Mouse (Mus musculus) olfactory bulb, adult 2 months (tissue): ENCODE data around the gene Stk24. TPM values are rescaled to one million over a fixed set of nuclear protein-coding genes. Genes with fewer than 3 reads are reported as not detected.

Experiments
- H3K27ac ChIP-seq: fragments of 200-500 bp; 2 replicates; pipeline ENCODE4 v1.5.1; 2012; ENCODE audit warnings: low read depth, low read length; ENCODE audit not compliant: insufficient read depth
- H3K4me1 ChIP-seq: fragments of 200-500 bp; 2 replicates; pipeline ENCODE4 v1.6.1; 2012; ENCODE audit warnings: low read length; ENCODE audit not compliant: control insufficient read depth, insufficient read depth
- H3K4me3 ChIP-seq: fragments of 200-500 bp; 2 replicates; pipeline ENCODE4 v1.5.1; 2012; ENCODE audit warnings: mild to moderate bottlenecking, low read depth, low read length, moderate library complexity; ENCODE audit not compliant: insufficient read depth
- CTCF ChIP-seq: fragments of 200-500 bp; IDR thresholded peaks from 2 replicates; pipeline ENCODE4 v1.5.1; 2012; ENCODE audit warnings: low read depth, mild to moderate bottlenecking, low read length, moderate library complexity; ENCODE audit not compliant: insufficient read depth
- POLR2A ChIP-seq: fragments of 200-500 bp; IDR thresholded peaks from 2 replicates; pipeline ENCODE4 v1.6.1; 2012; ENCODE audit warnings: mild to moderate bottlenecking, low read depth, low read length, moderate library complexity; ENCODE audit not compliant: insufficient read depth
- WGBS: fragments of 180-500 bp; shearing (Covaris S2); methylation state at CpG from one replicate; pipeline ENCODE4 v1.1.7; 2018; 5-methylcytosine and 5-hydroxymethylcytosine counted together
- polyA plus RNA-seq: library from polyadenylated mRNA; stranded (reverse); fragments of >200 nt; gene quantifications from 2 replicates; pipeline ENCODE4 v1.2.4, GENCODE M21; 2012; ENCODE audit warnings: low replicate concordance; ENCODE audit not compliant: missing spikeins, insufficient read depth, insufficient read length

Stk24 gene
- polyA plus RNA-seq, 1 experiment = not detected

- 91% methylated on average over 4 of the region's 4 CpGs for WGBS
- Histone ChIP-seq H3K4me3 (no peak overlapping the region), H3K4me1 (peaks cover 6% of the 10 kb centered on the region; the same call in 1 of the 2 replicates), H3K27ac (no peak overlapping the region)
- TF ChIP-seq POLR2A = no peak
- TF ChIP-seq CTCF = no peak
Measured at GRCm38 (mm10) chr14:121236736-121237135, 143.1 kb downstream of the Stk24 start.

Other genes starting within 250 kb of the Stk24 start
- gene Slc15a1, start 125.2 kb upstream of the Stk24 start, polyA plus RNA-seq = not detected in 2 replicates